Mouse (Mus musculus): ENCODE measurements around the gene Hgfac. TPM values are rescaled to one million over a fixed set of nuclear protein-coding genes. Genes with fewer than 3 reads are reported as not detected.

Hgfac gene
- total RNA-seq, 1 experiment from 2014 or later: not detected

DNA sequence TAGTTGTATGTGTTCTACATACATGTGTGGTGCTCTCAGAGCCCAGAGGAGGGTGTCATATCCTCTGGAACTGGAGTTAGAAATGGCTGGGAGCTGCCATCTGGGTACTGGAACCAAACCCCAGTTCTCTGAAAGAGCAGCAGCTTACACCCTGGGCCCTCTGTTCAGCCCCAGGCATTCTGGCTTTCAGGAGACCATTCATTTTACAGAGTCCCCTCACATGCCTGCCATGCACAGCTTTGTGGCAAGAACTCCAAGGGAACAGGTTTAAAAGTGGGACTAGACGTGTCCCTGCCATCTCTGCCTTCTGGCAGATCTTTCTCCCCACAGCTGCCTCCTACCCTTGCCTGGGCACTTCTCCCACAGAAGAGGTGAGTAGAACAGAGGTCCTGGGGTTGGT lies 7.7 kb upstream of the Hgfac start:
- ATAC-seq (ENCODE audit: extremely low read depth, insufficient number of reproducible peaks, low FRiP score, poor library complexity, severe bottlenecking): no peak

DNA sequence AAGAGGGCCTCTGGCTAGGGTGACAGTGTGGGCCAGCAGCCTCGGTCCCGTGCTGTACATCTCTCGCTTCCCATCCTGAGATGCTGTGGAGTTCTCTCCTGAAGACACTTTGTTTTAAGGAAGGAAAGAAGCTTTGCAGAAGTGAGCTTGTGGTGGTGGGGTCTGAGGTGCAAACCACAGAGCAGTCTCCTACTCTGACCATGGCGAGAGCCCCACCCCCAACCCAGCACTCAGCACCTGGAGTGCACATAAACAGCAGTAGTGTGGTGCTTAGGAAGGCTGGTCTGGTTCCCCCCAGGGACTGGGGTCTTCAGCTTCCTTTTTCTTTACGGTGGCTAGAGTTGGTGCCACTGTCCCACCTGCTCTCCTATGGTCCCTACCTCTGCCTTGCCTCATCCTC lies 6.2 kb upstream of the Hgfac start:
- no peak for ATAC-seq (ENCODE audit: extremely low read depth, insufficient number of reproducible peaks, low FRiP score, poor library complexity, severe bottlenecking)

DNA sequence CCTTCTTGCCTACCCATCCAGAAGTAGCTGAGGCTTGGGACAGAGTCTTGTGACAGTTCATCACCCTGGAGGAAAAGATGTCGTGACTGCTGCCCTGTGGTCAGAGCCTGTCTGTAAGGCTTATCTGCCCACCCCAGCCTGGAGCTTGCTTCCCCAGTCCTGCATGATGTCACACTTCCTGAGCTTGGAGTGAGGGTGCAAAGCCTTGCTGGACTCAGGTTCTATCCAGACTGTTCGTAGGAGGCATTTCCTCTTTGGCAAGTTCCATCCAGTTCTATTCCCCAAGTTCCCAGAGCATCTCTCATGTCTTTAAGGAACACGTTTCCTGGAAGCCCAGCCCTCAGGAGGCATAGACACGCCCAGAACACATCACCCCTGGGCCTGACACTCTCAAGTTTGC lies 5.5 kb upstream of the Hgfac start:
- no peak for ATAC-seq (ENCODE audit: extremely low read depth, insufficient number of reproducible peaks, low FRiP score, poor library complexity, severe bottlenecking)

DNA sequence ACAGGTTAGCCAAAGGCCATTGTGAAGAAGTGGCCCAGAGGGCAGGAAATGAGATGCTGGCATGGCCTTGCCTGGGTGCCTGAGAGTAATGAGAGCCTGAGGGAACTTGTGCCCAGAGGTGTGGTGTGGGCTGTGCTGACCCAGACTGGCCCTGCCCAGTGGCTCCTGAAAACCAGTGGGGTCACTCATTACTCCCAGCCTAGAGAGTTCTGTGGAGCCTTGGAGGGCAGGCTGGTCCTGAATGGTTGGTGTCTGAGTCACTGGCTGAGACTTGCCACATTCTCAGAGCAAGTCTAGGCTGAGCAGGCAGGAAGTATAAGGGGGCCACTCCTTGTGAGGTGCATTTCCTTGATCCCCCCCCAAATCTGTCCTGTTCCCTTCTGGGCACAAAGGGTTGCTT lies 3.9 kb upstream of the Hgfac start:
- no peak for ATAC-seq (ENCODE audit: extremely low read depth, insufficient number of reproducible peaks, low FRiP score, poor library complexity, severe bottlenecking)

DNA sequence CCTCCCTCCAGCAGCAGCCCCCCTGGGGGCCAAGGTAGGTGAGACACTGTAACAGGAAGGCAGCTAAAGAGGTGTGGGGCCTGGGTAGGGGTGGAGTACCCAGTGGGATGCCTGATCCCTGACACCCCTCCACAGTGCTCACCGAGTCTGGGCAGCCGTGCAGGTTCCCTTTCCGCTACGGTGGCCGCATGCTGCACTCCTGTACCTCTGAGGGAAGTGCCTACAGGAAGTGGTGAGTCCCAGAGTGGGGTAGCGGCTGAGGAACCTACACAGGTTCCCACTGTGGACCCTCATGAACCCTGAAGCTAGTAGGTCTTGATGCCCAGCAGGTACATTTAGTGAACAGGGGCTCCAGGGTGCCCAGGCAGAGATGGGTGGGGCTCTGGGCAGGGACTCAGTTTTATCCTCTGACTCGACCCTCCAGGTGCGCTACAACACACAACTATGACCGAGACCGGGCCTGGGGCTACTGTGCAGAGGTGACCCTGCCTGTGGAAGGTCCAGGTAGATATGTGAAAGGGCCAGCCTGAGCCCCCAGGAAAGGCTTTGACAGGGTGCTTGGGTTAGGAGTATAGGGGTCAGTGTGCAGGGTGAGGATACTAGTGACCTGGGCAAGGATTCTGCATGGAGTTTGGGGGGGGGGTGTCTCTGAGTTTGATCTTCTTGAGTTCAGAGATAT lies 1.3 kb downstream of the Hgfac start:
- ATAC-seq (ENCODE audit: extremely low read depth, insufficient number of reproducible peaks, low FRiP score, poor library complexity, severe bottlenecking): no peak

DNA sequence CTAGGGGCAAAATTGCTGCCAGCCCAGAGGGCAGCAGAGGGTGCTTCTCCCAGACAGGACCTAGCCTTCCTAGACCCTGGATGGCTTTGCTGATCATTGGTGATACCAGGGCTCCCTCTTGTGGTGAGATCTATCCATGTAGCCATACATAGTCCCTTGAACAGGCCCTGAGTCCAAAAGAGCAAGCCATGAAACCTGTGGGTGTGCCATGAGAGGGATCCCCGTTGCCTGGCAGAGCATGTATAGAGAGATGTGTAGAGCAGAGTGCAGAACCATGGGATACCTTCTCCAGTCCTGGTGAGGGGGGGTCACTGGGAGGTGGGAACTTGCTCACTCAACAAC lies 1.8 kb downstream of the Hgfac start:
- peak; percentile 35; the same call in 1 of the 2 replicates for ATAC-seq (ENCODE audit: extremely low read depth, insufficient number of reproducible peaks, low FRiP score, poor library complexity, severe bottlenecking)

DNA sequence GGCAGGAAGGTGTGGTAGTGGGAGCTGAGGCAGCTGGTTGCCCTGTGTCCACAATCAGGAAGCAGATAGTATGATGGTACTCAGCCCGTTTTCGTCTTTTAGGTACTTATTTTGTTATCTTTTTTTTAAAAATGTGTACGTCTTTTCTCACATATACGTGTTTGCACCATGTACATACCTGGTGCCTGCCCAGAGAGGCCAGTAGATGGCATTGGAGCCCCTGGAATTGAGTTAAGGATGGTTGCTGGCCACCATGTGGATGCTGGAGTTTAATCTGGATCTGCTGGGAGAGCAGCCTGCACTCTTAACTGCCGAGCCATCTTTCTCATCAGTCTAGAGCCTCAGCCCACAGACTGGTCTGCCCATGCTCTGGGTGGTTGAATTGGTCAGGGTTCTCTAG lies 9.2 kb downstream of the Hgfac start:
- no peak for ATAC-seq (ENCODE audit: extremely low read depth, insufficient number of reproducible peaks, low FRiP score, poor library complexity, severe bottlenecking)

DNA sequence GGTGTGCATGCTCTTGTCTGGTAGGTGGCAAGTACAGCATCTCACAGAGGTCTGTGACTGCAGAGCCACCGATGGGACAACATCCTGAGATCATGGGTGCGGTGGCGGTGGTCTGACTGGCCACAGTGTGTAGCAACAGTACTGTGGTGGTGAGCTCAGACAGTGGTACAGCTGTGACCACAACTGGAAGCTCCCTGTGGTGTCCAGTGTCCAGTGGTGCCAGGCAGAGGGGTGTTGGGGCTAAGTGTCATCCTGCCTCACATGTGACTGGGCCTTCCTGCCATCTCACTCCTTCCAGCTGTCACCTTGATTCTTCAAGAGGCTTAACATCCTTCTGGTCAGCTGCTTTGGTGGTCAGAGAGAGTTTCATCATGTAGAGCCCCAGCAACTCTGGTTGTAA lies 13.3 kb downstream of the Hgfac start:
- no peak for ATAC-seq (ENCODE audit: extremely low read depth, insufficient number of reproducible peaks, low FRiP score, poor library complexity, severe bottlenecking)

DNA sequence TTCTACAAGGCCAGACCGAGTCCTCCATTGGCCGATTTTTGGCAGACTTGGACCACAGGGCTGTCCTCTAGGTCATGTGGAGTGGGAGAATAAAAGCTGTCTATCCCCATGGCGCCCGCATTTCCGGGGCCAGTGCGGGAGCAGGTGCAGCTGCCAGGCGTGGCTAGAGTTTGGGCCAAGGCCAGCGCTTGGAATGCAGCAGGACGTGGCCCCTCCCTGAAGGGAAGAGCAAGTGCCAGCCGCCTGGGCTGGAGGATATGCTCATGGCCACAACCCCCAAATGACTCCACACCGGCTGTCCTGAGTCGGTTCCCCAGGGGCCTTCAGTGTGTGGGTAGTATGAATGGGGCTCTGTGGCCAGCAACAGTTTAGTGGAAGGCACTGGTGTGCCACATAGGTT lies 13.8 kb downstream of the Hgfac start:
- no peak for ATAC-seq (ENCODE audit: extremely low read depth, insufficient number of reproducible peaks, low FRiP score, poor library complexity, severe bottlenecking)

DNA sequence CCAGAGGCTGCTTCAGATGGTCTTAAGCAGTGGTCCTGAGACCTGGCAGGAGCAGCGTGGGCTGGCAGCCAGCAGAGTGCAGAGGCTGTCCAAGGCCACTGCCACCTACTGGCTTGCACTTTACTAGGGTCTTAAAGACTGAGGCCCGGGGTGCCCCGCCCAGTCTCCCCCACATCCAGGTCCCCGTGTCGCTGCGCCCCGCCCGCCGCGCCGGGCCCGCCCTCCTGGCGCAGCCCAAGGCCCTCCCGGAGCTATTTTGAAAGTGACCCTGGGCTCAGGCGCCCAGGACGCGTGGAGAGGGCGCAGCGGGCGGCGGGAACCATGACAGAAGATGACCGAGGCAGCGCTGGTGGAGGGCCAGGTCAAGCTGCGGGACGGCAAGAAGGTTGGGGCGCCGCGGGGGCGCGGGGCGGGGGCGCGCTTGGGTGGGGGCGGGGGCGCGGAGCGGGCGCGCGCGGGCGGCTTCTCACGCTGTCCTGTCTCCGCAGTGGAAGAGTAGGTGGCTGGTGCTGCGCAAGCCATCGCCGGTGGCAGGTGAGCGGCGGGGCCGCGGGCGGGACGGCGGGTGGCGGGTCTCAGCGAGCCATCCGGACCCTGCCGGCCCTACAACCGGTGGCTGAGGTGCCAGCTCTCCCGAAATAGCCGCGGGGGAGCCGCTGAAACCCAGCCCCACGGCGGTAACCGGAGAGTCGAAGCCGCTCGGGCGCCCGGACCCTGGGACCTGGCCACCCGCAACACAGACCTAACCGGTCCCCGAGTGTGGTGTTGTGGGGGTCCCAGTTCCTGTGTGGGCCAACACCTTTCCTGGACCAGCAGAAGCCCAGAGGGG lies 15.5 kb downstream of the Hgfac start, which contains the start of gene Dok7:
TSS of gene Dok7 (plus strand) at position 163 of the 829 bp plus-strand sequence.
- ATAC-seq (ENCODE audit: extremely low read depth, insufficient number of reproducible peaks, low FRiP score, poor library complexity, severe bottlenecking): no peak

DNA sequence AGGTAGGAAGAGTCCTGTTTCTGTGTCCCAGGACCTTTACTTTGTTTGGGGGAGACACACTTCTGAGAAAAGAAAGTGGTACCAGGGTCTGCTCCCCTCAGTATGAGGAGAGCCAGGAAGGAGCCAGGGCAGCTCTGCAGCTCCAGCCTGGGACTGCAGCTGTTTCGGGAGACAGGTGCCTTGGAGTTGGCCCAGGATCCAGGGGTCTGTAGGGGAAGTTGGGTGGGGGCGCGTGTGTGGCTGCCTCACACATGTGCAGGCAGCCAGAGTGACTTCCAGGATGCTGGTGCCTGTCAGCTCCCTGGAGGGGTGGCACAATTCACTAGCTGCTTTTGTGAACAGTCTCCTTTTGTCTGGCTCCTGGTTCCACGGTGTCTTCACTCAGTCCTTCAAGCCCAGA lies 16.3 kb downstream of the Hgfac start:
- ATAC-seq (ENCODE audit: extremely low read depth, insufficient number of reproducible peaks, low FRiP score, poor library complexity, severe bottlenecking): no peak

DNA sequence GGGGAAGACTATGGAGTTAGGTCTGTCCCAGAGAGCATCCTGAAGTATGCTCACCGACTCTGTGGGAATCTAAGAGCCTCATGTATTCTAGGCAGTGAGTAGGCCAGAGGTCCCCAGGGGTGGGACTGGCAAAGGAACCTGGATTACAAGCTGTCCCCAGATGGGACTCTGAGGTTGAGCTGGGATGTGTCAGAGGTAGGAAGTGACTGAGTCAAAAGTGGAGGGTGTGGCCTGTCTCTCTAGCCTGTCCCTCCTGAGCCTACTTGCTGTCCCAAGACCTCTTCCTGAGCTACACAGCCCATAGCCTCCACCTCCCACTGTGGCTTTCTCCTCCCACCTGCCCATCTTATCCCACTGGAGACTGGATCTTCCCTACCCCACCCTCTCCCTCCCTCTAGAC lies 16.9 kb downstream of the Hgfac start:
- ATAC-seq (ENCODE audit: extremely low read depth, insufficient number of reproducible peaks, low FRiP score, poor library complexity, severe bottlenecking): no peak

DNA sequence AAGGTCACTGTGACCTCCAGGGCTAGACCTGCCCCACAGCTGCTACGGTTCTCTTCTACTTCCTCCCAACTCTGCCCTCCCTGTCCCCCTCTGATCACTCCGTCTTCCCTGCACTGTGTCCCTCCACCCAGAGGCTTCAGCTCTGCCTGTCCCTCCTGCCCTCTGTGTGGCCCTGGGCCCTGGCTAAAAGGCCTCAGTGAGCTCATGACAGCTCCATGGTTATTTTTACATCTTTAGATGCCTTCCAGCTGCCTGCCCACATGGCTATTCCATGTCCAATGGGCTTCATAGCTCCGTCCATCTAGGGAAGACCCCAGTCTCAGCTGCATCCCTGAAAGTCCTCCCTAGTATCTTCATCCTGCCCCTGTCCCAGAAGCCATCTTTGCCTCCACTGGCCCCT lies 18.8 kb downstream of the Hgfac start:
- ATAC-seq (ENCODE audit: extremely low read depth, insufficient number of reproducible peaks, low FRiP score, poor library complexity, severe bottlenecking): no peak

DNA sequence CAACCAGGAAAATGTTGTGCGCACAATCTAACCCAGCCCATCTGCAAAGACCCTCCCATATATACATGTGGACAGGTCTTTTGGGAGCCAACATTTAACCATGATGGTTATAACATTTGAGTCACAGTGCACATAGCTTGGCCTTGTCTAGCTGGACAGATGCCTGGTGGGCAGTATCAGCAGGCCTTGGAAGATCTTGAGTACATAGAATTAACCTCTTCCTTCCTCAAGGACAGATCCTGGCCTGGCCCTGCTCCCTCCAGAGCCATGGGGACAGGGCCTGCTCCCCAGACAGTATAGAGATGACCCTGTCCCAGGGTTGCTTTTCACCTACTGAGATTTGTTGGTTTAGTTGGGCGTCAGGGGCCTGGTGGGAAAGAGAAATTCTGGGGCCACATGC lies 28.5 kb downstream of the Hgfac start:
- no peak for ATAC-seq (ENCODE audit: extremely low read depth, insufficient number of reproducible peaks, low FRiP score, poor library complexity, severe bottlenecking)

DNA sequence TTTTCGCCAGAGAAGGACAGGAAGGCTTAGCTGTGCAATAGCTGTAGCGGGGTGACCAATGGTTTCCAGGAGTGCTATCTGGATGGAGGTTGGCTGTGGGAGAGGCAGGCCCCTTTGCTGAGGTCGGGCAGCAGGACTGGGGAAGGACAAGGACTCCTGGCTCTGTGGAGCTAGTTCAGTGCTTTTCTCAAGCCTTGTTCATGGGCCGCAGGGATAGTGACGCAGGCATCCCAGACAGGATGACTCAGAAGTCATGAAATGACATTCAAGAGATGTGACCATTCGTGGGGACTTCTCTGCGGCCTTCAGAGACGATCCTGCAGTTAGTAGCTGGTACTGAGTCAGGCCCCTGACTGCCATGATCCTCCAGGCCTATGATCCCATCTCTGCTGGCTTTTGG lies 29.0 kb downstream of the Hgfac start:
- ATAC-seq (ENCODE audit: extremely low read depth, insufficient number of reproducible peaks, low FRiP score, poor library complexity, severe bottlenecking): no peak

DNA sequence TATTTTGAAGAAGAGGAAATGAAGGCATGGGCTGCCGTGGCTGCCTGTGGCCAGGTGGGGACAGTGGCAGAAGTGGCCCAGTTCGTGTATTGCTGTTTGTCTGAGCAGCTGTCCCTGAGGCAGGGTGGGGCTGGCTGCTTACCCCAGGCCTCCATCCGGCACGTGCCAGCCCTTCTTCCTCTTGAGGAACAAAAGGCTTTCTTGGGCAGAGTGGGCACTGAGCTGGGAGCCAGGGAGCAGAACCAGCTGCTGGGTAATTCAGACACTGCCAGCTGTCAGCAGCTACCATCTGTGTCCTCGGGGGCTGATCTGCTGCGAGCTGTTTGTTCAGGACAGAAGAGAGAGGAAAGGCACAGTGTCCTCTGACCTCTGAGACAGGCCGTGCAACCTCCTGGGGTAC lies 29.6 kb downstream of the Hgfac start:
- ATAC-seq (ENCODE audit: extremely low read depth, insufficient number of reproducible peaks, low FRiP score, poor library complexity, severe bottlenecking): no peak

DNA sequence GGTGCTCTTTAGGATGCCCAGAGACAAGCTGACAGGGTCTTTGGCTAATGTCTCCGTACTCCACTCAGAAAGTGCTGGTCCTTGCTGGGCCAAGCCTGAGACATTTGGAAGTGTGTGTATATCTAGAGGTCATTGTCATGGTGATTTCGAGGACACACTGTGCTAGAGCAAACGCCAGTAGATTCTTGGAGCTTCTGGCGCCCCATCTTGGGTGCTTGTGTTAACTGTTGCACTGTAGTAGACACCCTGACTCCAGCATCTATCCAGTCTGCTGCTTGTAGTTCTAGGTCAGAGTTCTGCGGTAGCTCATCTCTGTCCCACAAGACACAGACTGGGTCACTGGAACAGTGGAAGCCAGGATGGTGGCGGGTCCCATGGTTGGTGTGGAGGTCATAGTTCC lies 30.5 kb downstream of the Hgfac start:
- ATAC-seq (ENCODE audit: extremely low read depth, insufficient number of reproducible peaks, low FRiP score, poor library complexity, severe bottlenecking): no peak

DNA sequence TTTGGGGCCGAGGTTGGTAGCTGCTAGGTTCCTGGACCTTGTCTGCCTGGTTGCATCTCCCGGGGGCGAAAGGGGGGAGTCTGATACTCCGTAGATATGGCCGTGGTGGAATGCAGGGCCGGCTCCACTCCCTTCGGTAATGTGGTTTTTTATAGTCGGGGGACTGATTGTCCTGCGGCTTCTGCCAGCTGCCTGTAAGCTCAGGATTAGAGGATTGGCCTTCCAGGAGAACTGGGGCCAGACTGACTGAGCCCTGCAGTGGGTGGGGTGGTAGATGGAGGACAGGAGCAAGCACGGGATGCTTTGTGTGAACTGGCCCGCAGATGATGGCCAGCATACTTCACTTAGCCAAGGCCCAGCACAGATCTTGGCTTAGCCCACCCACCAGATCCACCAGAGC lies 31.9 kb downstream of the Hgfac start:
- ATAC-seq (ENCODE audit: extremely low read depth, insufficient number of reproducible peaks, low FRiP score, poor library complexity, severe bottlenecking): no peak

DNA sequence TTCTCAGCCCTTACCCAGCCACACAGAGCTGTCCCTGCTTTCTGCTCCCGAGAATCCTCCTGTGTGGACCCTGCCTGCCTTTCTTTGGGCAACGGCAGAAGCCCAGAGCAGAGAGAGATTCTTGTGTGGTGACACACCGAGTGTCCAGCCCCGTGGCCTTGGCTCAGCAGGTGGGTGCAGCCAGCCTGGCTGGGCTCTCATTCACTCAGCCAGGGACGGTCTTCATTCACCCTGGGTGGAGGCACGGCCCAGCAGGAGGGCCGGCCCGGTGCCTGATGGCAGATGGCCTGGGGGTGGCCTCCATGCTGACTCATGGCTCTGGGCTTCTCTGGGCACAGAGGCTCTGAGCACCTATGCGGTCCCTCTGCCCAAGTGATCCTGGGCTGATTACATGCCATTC lies 32.7 kb downstream of the Hgfac start:
- ATAC-seq (ENCODE audit: extremely low read depth, insufficient number of reproducible peaks, low FRiP score, poor library complexity, severe bottlenecking): no peak

DNA sequence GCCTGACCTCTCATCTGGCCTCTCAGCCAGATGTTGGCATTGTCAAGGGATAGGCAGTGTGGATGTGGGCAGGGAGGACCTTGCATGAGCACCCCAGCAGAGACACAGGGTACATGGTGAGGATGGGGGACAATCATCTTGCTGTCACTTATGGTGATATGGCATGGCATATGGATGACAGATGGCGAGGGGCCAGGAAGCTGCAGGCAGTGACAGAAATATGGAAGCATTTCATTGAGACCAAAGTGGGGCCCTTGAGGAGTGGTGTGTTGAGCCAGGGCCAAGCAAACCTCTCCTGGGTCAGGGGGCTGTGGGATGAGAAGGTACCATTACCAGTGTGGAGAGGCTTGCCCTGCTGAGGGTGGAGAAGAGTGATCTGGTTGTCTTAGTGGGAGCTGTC lies 35.1 kb downstream of the Hgfac start:
- ATAC-seq (ENCODE audit: extremely low read depth, insufficient number of reproducible peaks, low FRiP score, poor library complexity, severe bottlenecking): no peak

DNA sequence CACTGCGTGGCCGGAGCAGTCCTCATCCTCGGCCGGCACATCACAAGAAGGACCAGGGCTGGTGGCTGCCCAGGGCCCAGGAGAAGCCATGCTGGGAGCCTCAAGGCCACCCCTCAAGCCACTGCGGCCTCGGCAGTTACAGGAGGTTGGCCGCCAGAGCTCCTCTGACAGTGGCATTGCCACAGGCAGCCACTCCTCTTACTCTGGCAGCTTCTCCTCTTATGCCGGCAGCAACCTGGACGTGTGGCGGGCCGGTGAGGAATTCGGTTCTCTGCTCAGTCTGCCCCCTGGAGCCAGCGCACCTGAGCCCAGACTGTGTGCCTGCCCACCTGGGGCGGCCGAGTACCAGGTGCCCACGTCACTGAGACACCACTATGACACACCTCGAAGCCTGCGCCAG lies 37.8 kb downstream of the Hgfac start:
- no peak for ATAC-seq (ENCODE audit: extremely low read depth, insufficient number of reproducible peaks, low FRiP score, poor library complexity, severe bottlenecking)

All from neutrophil, adult 5-6 weeks (primary cell).